Mouse (Mus musculus) stomach, postnatal 0 days (tissue): ENCODE results near the gene Itgax.

Experiments used
- CTCF ChIP-seq: IDR thresholded peaks from 2 replicates; pipeline ENCODE4 v1.5.1; 2016; ENCODE audit warnings: antibody characterized with exemption, low read depth, mild to moderate bottlenecking, moderate library complexity
- EP300 ChIP-seq: optimal IDR thresholded peaks from 2 replicates; pipeline ENCODE3; 2016; ENCODE audit warnings: antibody characterized with exemption

DNA sequence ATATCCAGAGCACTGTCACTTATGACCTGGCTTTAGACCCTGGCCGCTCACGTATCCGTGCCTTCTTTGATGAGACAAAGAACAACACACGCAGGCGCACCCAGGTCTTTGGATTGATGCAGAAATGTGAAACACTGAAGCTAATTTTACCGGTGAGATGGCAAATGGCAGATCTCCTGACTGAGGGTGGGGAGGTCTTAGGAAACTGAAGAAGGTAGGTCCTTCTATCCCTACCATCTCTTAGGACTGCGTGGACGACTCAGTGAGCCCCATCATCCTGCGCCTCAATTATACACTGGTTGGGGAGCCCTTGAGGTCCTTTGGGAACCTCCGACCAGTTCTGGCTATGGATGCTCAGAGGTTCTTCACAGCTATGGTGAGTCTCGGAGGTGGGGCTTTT, 17.2 kb upstream of the Itgax start:
- TF ChIP-seq EP300 (no peak), CTCF (no peak)
